ENCODE assay signal across 8 mouse cellular contexts in genomic region chr15:62092671-62093185, GRCm38 (mm10).
A peak's percentile ranks its signal among the peaks of the same experiment; 100 is the strongest.
DNase-seq lines count a peak whose midpoint lies in the region; ATAC-seq and TF ChIP-seq lines count a peak whose summit lies in the region.

No protein-coding gene starts in this region.

- H3K9ac ChIP-seq in hindbrain, postnatal 0 days (replicated peaks; ENCODE audit: low read length) = no peak overlapping the region
- H3K9ac ChIP-seq in midbrain, embryonic 15.5 days = no peak overlapping the region

- H3K4me2 ChIP-seq in hindbrain, postnatal 0 days (ENCODE audit: low read depth, low read length) = no peak overlapping the region
- no peak overlapping the region for H3K4me2 ChIP-seq in midbrain, embryonic 15.5 days

- no peaks in the 10 kb centered on the region for H3K9me3 ChIP-seq in hindbrain, postnatal 0 days (ENCODE audit: low read length)
- H3K9me3 ChIP-seq in midbrain, embryonic 15.5 days = no peaks in the 10 kb centered on the region

- H3K27me3 ChIP-seq in hindbrain, postnatal 0 days (ENCODE audit: insufficient read depth, low read length) = no peaks in the 10 kb centered on the region
- H3K27me3 ChIP-seq in midbrain, embryonic 15.5 days (replicated peaks) = no peaks in the 10 kb centered on the region

- no peak overlapping the region; the same call in 1 of the 2 replicates for H3K27ac ChIP-seq in hindbrain, postnatal 0 days
- H3K27ac ChIP-seq in midbrain, embryonic 15.5 days = peak overlapping the region; percentile 60

- WGBS in hindbrain, postnatal 0 days = 11% methylated on average over 5 of the region's 5 CpGs
- 4% methylated on average over 5 of the region's 5 CpGs for WGBS in midbrain, embryonic 15.5 days

- H3K4me3 ChIP-seq in hindbrain, postnatal 0 days (ENCODE audit: low read length) = no peak overlapping the region
- no peak overlapping the region for H3K4me3 ChIP-seq in midbrain, embryonic 15.5 days

- H3K4me1 ChIP-seq in hindbrain, postnatal 0 days (ENCODE audit: insufficient read depth, low read length) = peaks cover 6% of the 10 kb centered on the region; the same call in 1 of the 2 replicates
- H3K4me1 ChIP-seq in midbrain, embryonic 15.5 days = peaks cover 11% of the 10 kb centered on the region

- peak; percentile 20 for DNase-seq in lung, postnatal 25 days (ENCODE audit: low spot score)
- no peak for DNase-seq in lung, adult 18-20 months
- peak; percentile 48 for DNase-seq in adrenal gland, postnatal 14 days
- peak; percentile 43 for DNase-seq in hindbrain, postnatal 0 days (ENCODE audit: low spot score)
- DNase-seq in cerebellum, adult 11 months = no peak
- no peak for DNase-seq in left cerebral cortex, postnatal 14 days (ENCODE audit: low spot score in 2 of 2)
- no peak for DNase-seq in heart, postnatal 4 days

- ATAC-seq in hindbrain, postnatal 0 days = peak; percentile 87
- ATAC-seq in midbrain, embryonic 15.5 days (replicated peaks) = peak; percentile 89

- no peaks in the 10 kb centered on the region for H3K36me3 ChIP-seq in hindbrain, postnatal 0 days (ENCODE audit: insufficient read depth, low read length)
- no peaks in the 10 kb centered on the region for H3K36me3 ChIP-seq in midbrain, embryonic 15.5 days (replicated peaks)

- no peak for TF ChIP-seq CTCF in hindbrain, postnatal 0 days (IDR thresholded peaks at IDR 0.05; ENCODE audit: low read depth)

- intact Hi-C loops in left cerebral cortex, postnatal 14 days (cut with DNase I) = no loop called here

Comparison
In these comparisons a context has a peak if more than half of its experiments do, and no peak if none do; other contexts are left out.
1. DNase-seq: peak in lung, postnatal 25 days (single experiment), adrenal gland, postnatal 14 days (single experiment) and hindbrain, postnatal 0 days (single experiment); none in lung, adult 18-20 months (0 of 2), cerebellum, adult 11 months (single experiment), left cerebral cortex, postnatal 14 days (0 of 2) and heart, postnatal 4 days (single experiment).